Mouse (Mus musculus) testis, adult 2 months (tissue): ENCODE results near the gene Mast4. TPM values are rescaled to one million over a fixed set of nuclear protein-coding genes. Genes with fewer than 3 reads are reported as not detected.

ENCODE experiments used
- H3K27ac ChIP-seq: fragments of 200-500 bp; 2 replicates; pipeline ENCODE4 v1.5.1; 2012; ENCODE audit warnings: low read depth, low read length; ENCODE audit not compliant: control insufficient read depth, insufficient read depth
- H3K27me3 ChIP-seq: fragments of 200-500 bp; 2 replicates; pipeline ENCODE4 v1.6.1; 2012; ENCODE audit warnings: mild to moderate bottlenecking, low read length, moderate library complexity; ENCODE audit not compliant: control insufficient read depth, insufficient read depth
- H3K36me3 ChIP-seq: fragments of 200-500 bp; 2 replicates; pipeline ENCODE4 v1.6.1; 2012; ENCODE audit warnings: mild to moderate bottlenecking, low read length; ENCODE audit not compliant: control insufficient read depth, insufficient read depth
- H3K4me1 ChIP-seq: fragments of 200-500 bp; 2 replicates; pipeline ENCODE4 v1.6.1; 2012; ENCODE audit warnings: low read length; ENCODE audit not compliant: control insufficient read depth, insufficient read depth
- H3K4me3 ChIP-seq: fragments of 200-500 bp; 2 replicates; pipeline ENCODE4 v1.5.1; 2012; ENCODE audit warnings: low read depth, mild to moderate bottlenecking, low read length, moderate library complexity, mixed read lengths; ENCODE audit not compliant: control insufficient read depth
- CTCF ChIP-seq: fragments of 200-500 bp; IDR thresholded peaks from 2 replicates; pipeline ENCODE4 v1.5.1; 2012; ENCODE audit warnings: low read depth, mild to moderate bottlenecking, inconsistent platforms, low read length, moderate library complexity; ENCODE audit not compliant: control insufficient read depth, insufficient read depth, insufficient replicate concordance
- POLR2A ChIP-seq: fragments of 200-500 bp; IDR thresholded peaks from 2 replicates; pipeline ENCODE4 v1.6.1; 2012; ENCODE audit warnings: low read depth, mild to moderate bottlenecking, inconsistent platforms, low read length, moderate library complexity; ENCODE audit not compliant: control insufficient read depth
- polyA plus RNA-seq: library from polyadenylated mRNA; depleted of rRNA; stranded (reverse); fragments of >200 nt; gene quantifications from 2 replicates; pipeline ENCODE4 v1.2.3, GENCODE M21; 2012

Mast4 gene
- polyA plus RNA-seq, 1 experiment = 5.3 TPM

GRCm38 (mm10) chr13:102851253-102851652 lies 483.0 kb downstream of the Mast4 start:
- Histone ChIP-seq H3K4me1 (no peaks in the 10 kb centered on the region), H3K27me3 (no peaks in the 10 kb centered on the region)
- no peak for TF ChIP-seq POLR2A
- no peak for TF ChIP-seq CTCF

GRCm38 (mm10) chr13:102850594-102850993 lies 483.7 kb downstream of the Mast4 start:
- no peaks in the 10 kb centered on the region for H3K4me1 ChIP-seq
- H3K27ac ChIP-seq = no peak overlapping the region
- H3K27me3 ChIP-seq = no peaks in the 10 kb centered on the region
- H3K36me3 ChIP-seq = no peaks in the 10 kb centered on the region
- TF ChIP-seq CTCF (no peak), POLR2A (no peak)
- no peak overlapping the region for H3K4me3 ChIP-seq

More at GRCm38 (mm10) chr13:102851253-102851652, 483.0 kb downstream of the Mast4 start:
- Histone ChIP-seq H3K4me3 (no peak overlapping the region), H3K36me3 (no peaks in the 10 kb centered on the region), H3K27ac (no peak overlapping the region)

DNA sequence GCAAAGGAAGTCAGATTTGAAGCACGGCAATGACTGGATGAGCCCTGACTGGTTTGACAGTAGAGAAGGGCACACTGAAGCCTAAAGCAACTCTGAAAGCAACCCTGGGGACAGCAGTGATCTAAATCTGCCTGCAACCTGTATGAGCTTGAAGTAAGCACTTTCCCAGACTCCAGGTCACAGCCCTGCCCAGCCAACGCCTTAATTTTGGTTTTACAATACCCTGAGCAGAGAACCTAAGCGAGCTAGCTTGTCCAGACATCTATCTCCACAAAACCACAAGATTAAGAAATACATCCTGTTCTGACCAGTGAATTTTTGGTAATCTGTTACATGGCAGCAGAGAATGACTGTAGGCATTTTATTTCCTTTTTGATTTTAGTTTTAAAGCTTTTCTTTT lies 485.2 kb downstream of the Mast4 start:
- no peak for TF ChIP-seq CTCF
- TF ChIP-seq POLR2A = no peak

DNA sequence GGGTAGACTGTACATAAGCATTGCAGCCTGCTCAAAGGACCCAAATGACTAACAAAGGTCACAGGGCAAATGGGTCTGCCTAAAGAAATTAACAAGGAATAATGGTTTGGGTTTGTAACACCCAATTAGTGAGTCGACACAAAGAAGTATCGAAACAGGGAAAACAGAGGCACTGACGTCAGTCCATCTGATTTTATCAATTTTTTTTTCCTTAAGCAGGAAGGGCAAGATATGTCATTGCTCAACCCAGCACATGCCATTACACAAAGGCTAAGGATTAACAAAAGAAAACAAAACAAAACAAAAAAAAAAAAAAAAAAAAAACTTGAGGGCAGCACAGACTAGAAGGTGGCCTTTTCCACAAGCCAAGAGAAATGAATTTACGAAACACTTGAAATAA lies 487.8 kb downstream of the Mast4 start:
- no peaks in the 10 kb centered on the region for H3K4me1 ChIP-seq
- H3K36me3 ChIP-seq = no peaks in the 10 kb centered on the region
- H3K27ac ChIP-seq = no peak overlapping the region
- H3K27me3 ChIP-seq = no peaks in the 10 kb centered on the region
- H3K4me3 ChIP-seq = no peak overlapping the region
- TF ChIP-seq CTCF (no peak), POLR2A (no peak)

More for the DNA sequence above, 485.2 kb downstream of the Mast4 start:
- Histone ChIP-seq H3K27ac (no peak overlapping the region), H3K27me3 (no peaks in the 10 kb centered on the region), H3K4me1 (no peaks in the 10 kb centered on the region), H3K4me3 (no peak overlapping the region), H3K36me3 (no peaks in the 10 kb centered on the region)

DNA sequence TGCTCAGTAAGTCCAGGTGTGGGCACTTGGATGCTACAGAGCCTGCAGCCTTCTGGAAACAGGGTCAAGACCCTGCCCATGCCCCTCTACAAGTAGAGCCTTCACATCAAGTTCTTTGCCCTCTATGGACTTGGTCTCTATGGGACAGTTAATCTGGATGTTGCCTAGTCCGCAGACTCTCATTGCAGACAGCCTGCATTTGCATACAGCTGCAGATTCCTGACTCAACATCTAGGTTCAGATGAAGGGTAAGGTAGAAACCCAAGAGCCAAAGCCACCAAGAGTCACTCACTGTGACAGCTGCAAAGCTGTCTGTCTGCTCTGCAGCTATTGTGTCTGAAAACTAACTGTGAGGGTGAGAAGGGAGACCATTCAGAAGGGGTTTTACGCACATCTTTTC lies 491.6 kb downstream of the Mast4 start:
- Histone ChIP-seq H3K4me1 (no peaks in the 10 kb centered on the region), H3K27me3 (no peaks in the 10 kb centered on the region), H3K4me3 (no peak overlapping the region), H3K27ac (no peak overlapping the region), H3K36me3 (no peaks in the 10 kb centered on the region)
- no peak for TF ChIP-seq POLR2A
- no peak for TF ChIP-seq CTCF

GRCm38 (mm10) chr13:102842237-102842636 lies 492.1 kb downstream of the Mast4 start:
- H3K4me3 ChIP-seq = no peak overlapping the region
- no peaks in the 10 kb centered on the region for H3K36me3 ChIP-seq
- H3K27ac ChIP-seq = no peak overlapping the region
- H3K27me3 ChIP-seq = no peaks in the 10 kb centered on the region
- H3K4me1 ChIP-seq = no peaks in the 10 kb centered on the region
- TF ChIP-seq CTCF = no peak
- TF ChIP-seq POLR2A = no peak

DNA sequence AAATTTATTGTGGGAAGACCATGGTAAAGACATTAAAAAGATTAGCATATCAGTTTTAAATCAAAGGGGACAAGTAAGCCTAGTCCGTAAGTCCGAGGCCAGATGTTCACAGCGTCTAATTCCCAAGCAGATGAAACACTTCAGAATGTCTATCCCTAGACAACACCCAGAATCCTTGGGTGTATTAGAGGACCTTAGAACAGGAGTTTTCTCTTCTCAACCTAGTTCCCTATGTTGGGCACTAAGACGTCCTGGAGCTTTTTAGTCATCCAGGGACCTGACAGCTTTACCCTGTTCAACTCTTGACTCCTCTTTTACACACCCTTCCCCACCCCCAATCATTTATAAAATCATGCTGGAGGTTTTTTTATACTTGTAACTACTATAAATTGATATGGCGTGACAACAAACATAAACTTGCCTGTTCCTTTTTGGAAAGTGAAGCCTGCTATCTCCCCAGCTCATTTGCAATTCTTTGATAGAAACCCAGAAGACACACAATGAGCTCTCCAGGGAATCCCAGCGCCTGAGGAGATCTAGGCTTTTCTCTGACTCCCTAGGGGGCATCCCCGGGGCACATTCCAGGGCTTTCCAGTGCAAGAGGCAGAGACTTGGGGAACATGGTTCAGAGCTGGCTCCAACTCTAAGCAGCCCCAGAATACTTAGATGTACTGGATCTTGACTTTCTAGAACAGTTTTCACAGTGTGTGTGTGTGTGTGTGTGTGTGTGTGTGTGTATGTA lies 494.4 kb downstream of the Mast4 start:
- no peak for TF ChIP-seq CTCF
- H3K27me3 ChIP-seq = no peaks in the 10 kb centered on the region
- H3K36me3 ChIP-seq = no peaks in the 10 kb centered on the region
- no peak overlapping the region for H3K27ac ChIP-seq
- no peaks in the 10 kb centered on the region for H3K4me1 ChIP-seq
- no peak overlapping the region for H3K4me3 ChIP-seq

DNA sequence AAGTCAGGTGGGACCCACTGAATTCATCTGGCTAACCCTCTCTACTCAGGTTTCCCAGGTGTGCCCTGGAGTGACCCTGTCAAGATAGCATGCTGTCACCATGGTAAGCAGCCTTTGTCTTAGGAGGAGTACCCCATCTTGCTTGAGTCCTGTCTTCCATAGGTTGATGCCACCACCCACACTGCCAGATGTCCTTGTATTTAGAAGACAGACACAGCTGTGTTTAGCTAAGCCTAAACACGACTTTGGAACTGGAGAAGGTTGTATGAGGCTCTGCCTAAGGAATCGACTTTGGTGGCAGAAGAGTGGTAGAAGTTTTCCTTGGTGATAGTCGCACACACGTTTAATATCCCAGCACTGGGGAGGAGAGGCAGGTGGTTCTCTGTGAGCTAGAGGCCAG lies 496.9 kb downstream of the Mast4 start:
- no peaks in the 10 kb centered on the region for H3K4me1 ChIP-seq
- H3K36me3 ChIP-seq = no peaks in the 10 kb centered on the region
- no peak overlapping the region for H3K4me3 ChIP-seq
- no peak overlapping the region for H3K27ac ChIP-seq
- no peaks in the 10 kb centered on the region for H3K27me3 ChIP-seq
- no peak for TF ChIP-seq CTCF
- no peak for TF ChIP-seq POLR2A
